Mouse (Mus musculus): Measurements from ENCODE around the gene Cap2.

The Cap2 gene

DNA sequence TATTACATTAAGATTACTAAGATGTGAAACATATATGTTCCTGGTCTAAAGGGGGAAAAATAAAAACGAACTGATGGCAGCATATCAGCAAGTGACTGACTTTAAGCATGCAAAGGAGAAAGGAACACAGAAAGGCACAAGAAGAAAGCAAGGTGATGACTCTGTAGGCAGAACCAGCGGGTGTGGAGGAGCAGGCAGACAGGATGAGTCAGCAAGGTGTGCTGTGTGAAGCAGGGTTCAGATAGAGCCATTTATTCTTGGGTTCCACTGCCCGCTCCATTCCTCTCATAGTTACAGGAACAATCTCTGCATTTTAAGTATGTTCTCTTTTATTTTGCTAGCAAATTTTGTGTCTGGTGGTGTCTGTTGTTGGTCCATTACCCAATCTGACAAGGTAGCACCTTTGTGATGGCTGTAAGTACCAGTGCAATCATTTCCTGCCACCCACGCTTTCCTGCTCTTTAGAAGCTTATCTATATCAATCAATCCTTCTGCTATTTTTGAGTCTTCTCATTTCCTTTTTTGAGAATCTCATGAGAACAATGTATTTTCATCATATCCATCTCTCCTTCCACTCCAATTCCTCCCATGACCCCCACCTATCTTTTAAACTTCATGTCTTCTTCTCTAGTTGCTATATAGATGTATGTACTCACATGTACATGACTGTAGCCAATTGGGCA is 189.1 kb downstream of the Cap2 start:
- peak; percentile 40 to 50 for DNase-seq (ENCODE audit: low spot score in 2 of 2)

DNA sequence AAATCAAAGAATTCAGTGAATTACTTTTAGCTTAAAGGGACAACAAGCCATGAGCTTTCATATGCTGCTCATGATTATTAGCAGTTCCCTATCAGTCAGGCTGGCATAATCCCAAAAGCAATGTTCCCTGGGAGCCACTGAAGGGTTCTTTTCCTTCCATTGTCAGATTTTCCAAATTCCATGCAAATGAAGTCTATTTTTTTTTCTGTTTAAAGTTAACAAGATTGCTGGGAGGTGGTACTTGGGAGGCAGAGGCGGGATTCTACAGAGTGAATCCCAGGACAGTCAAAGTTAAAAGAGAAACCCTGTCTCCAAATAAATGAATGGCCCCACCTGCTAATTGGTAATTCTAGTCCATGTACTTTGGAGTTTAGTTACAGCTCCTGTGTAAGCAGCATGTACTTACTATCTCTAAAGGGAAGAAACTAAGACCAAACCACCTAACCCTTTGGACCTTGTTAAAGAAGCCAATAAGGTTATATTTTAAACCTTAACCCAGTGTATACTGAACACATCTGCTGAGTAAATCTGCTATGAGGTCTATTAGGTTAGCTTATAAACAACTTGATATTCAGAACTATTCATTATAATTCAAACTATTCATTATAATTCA is 193.8 kb downstream of the Cap2 start:
- no peak for DNase-seq (ENCODE audit: low spot score in 2 of 2)

DNA sequence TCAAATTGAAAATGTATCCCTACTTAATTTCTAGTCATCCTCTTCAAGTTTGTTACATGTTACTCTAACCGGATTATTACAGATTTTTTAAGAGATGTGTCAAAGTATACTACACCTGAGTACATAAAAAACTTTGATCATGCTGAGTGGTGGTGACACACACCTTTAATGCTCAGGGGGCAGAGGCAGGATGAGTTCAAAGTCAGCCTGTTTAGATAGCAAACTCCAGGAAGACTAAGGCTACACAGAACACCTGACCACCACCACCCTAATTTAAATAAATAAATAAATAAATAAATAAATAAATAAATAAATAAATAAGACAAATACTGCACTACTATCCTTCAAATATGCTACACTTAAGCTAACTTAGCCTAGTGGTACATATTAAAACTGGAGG is 194.3 kb downstream of the Cap2 start:
- DNase-seq (ENCODE audit: low spot score in 2 of 2) = no peak

DNA sequence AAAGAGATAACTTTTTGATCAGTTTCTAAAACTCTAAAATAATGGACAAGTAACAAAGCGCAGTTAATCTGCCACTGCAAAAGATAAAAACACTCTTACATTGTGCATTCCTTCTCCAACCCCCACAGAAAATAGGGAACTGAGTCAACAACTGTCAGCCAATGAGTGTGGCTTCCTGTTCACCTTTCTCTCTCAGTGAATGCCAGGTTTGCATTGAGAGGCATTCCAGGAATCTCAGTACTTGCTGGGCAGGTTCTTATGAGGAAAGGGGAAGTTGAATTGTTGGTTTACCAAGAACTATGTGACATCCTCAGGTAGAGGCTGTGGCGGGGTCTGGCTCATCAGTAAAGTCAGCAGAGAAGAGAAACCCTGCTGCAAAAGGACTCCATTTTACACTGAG is 195.1 kb downstream of the Cap2 start:
- DNase-seq (ENCODE audit: low spot score in 2 of 2) = no peak

DNA sequence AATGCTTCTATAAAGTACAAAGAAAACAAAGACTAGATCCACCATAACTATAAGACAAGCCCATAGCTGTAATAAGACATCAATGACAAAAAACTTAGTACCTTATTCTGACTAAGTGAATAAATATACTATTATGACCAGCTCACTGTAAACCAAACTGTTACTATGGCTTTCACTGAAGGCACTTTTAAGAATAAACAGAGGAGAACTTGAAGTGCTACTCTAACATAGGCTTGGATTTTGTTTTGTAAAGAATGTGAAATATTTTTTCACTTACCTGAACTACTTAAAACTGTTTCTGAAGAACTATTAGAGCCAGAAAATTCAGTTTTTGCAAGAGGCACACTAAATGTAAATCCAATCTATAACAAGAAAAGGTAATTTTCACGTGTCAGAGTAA is 197.7 kb downstream of the Cap2 start:
- DNase-seq (ENCODE audit: low spot score in 2 of 2) = no peak

Data from natural killer cell, adult 2 months (primary cell).